Mouse (Mus musculus): ENCODE results near the gene Dab1.

Gene Dab1

GRCm38 (mm10) chr4:104249462-104249861 is 630.3 kb downstream of the Dab1 start:
- DNase-seq (ENCODE audit: low spot score in 2 of 2), result no peak

GRCm38 (mm10) chr4:104257776-104258175 is 638.6 kb downstream of the Dab1 start:
- DNase-seq (ENCODE audit: low spot score in 2 of 2), result no peak

GRCm38 (mm10) chr4:104269422-104270172 is 650.4 kb downstream of the Dab1 start:
- no peak for DNase-seq (ENCODE audit: low spot score in 2 of 2)

- no peak for DNase-seq (ENCODE audit: low spot score in 2 of 2)
Measured at GRCm38 (mm10) chr4:104270173-104270557, 651.0 kb downstream of the Dab1 start.

GRCm38 (mm10) chr4:104275260-104275659 is 656.1 kb downstream of the Dab1 start:
- no peak for DNase-seq (ENCODE audit: low spot score in 2 of 2)

- no peak for DNase-seq (ENCODE audit: low spot score in 2 of 2)
Measured at GRCm38 (mm10) chr4:104276916-104277315, 657.8 kb downstream of the Dab1 start.

GRCm38 (mm10) chr4:104281518-104281917 is 662.4 kb downstream of the Dab1 start:
- no peak for DNase-seq (ENCODE audit: low spot score in 2 of 2)

GRCm38 (mm10) chr4:104283906-104284305 is 664.7 kb downstream of the Dab1 start:
- no peak for DNase-seq (ENCODE audit: low spot score in 2 of 2)

GRCm38 (mm10) chr4:104288401-104288800 is 669.2 kb downstream of the Dab1 start:
- DNase-seq (ENCODE audit: low spot score in 2 of 2), result no peak

GRCm38 (mm10) chr4:104301764-104302163 is 682.6 kb downstream of the Dab1 start:
- DNase-seq (ENCODE audit: low spot score in 2 of 2), result no peak

- no peak for DNase-seq (ENCODE audit: low spot score in 2 of 2)
Measured at GRCm38 (mm10) chr4:104302996-104303652, 684.0 kb downstream of the Dab1 start.

- DNase-seq (ENCODE audit: low spot score in 2 of 2), result no peak
Measured at GRCm38 (mm10) chr4:104307781-104308180, 688.6 kb downstream of the Dab1 start.

- no peak for DNase-seq (ENCODE audit: low spot score in 2 of 2)
Measured at GRCm38 (mm10) chr4:104326221-104326620, 707.1 kb downstream of the Dab1 start.

- DNase-seq (ENCODE audit: low spot score in 2 of 2), result no peak
Measured at GRCm38 (mm10) chr4:104331896-104332295, 712.7 kb downstream of the Dab1 start.

GRCm38 (mm10) chr4:104332399-104332798 is 713.2 kb downstream of the Dab1 start:
- DNase-seq (ENCODE audit: low spot score in 2 of 2), result no peak

- DNase-seq (ENCODE audit: low spot score in 2 of 2), result no peak
Measured at GRCm38 (mm10) chr4:104337279-104337678, 718.1 kb downstream of the Dab1 start.

GRCm38 (mm10) chr4:104338382-104338781 is 719.2 kb downstream of the Dab1 start:
- DNase-seq (ENCODE audit: low spot score in 2 of 2), result no peak

- no peak for DNase-seq (ENCODE audit: low spot score in 2 of 2)
Measured at GRCm38 (mm10) chr4:104361345-104361744, 742.2 kb downstream of the Dab1 start.

GRCm38 (mm10) chr4:104366491-104366890 is 747.3 kb downstream of the Dab1 start:
- no peak for DNase-seq (ENCODE audit: low spot score in 2 of 2)

- DNase-seq (ENCODE audit: low spot score in 2 of 2), result peak; percentile 64 to 81
Measured at GRCm38 (mm10) chr4:104366894-104367740, 748.0 kb downstream of the Dab1 start.

GRCm38 (mm10) chr4:104367741-104368411 is 748.7 kb downstream of the Dab1 start:
- peak in 1 of 2 experiments; percentile 22 for DNase-seq (ENCODE audit: low spot score in 2 of 2)

- DNase-seq (ENCODE audit: low spot score in 2 of 2), result peak; percentile 69 to 75
Measured at GRCm38 (mm10) chr4:104368561-104369021, 749.4 kb downstream of the Dab1 start.

Measured in frontal cortex, postnatal 10 days (tissue).